Mouse (Mus musculus) right cerebral cortex, adult 2 months (tissue): ENCODE results near the gene Slc38a1.

ENCODE experiments used
- DNase-seq, 2 experiments: peaks; one replicate each; pipeline ENCODE4 v3.0.0; 2021 to 2022; ENCODE audit warnings: low spot score in 2 of 2

The Slc38a1 gene

GRCm38 (mm10) chr15:96562521-96562920 is 80.2 kb downstream of the Slc38a1 start:
- DNase-seq = no peak

- DNase-seq = no peak
Measured at GRCm38 (mm10) chr15:96560576-96561298, 82.0 kb downstream of the Slc38a1 start.

- peak; percentile 62 to 69 for DNase-seq
Measured at GRCm38 (mm10) chr15:96551569-96552380, 90.9 kb downstream of the Slc38a1 start.

- DNase-seq = no peak
Measured at GRCm38 (mm10) chr15:96551107-96551506, 91.6 kb downstream of the Slc38a1 start.

GRCm38 (mm10) chr15:96548363-96548762 is 94.3 kb downstream of the Slc38a1 start:
- DNase-seq = no peak

- DNase-seq = peak in 1 of 2 experiments; percentile 49
Measured at GRCm38 (mm10) chr15:96547256-96548195, 95.2 kb downstream of the Slc38a1 start.

GRCm38 (mm10) chr15:96543181-96543828 is 99.4 kb downstream of the Slc38a1 start:
- peak; percentile 53 to 68 for DNase-seq

GRCm38 (mm10) chr15:96542135-96542534 is 100.6 kb downstream of the Slc38a1 start:
- no peak for DNase-seq

- no peak for DNase-seq
Measured at GRCm38 (mm10) chr15:96537272-96537671, 105.4 kb downstream of the Slc38a1 start.

- DNase-seq = no peak
Measured at GRCm38 (mm10) chr15:96536412-96536811, 106.3 kb downstream of the Slc38a1 start.

- no peak for DNase-seq
Measured at GRCm38 (mm10) chr15:96527686-96528085, 115.0 kb downstream of the Slc38a1 start.

- DNase-seq = peak; percentile 50 to 54
Measured at GRCm38 (mm10) chr15:96524239-96524738, 118.4 kb downstream of the Slc38a1 start.
